Mouse (Mus musculus) liver, adult 2 months (tissue): ENCODE results near the gene Tstd2.

Experiments used
- CTCF ChIP-seq: fragments of 200-500 bp; IDR thresholded peaks from 2 replicates; pipeline ENCODE4 v1.5.1; 2011; ENCODE audit warnings: low read depth, low read length, control low read depth
- POLR2A ChIP-seq: fragments of 200-500 bp; IDR thresholded peaks from 2 replicates; pipeline ENCODE4 v1.6.1; 2011; ENCODE audit warnings: low read length, control low read depth; ENCODE audit not compliant: insufficient read depth; ENCODE audit errors: extremely low read depth

DNA sequence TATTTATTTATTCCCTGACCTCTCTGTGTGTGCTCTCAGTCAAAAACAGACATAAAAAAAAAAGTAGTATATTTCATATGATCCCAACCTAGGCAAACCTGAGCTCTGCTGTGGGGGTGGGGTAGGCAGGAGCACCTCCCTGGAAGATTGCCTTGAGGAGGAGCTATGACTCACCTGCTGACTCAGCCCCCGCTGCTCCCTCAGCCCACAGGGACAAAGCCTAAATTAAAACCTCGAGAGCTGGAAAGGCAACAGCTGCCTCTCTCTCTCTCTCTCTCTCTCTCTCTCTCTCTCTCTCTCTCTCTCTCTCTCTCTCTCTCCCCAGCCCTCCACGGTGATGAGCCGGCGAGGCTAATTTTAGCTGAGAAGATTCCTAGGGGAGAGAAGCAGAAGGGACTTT is 50.6 kb downstream of the Tstd2 start:
- no peak for TF ChIP-seq POLR2A
- no peak for TF ChIP-seq CTCF
